Mouse (Mus musculus) liver, postnatal 0 days (tissue): ENCODE results near the gene Draxin. TPM values are rescaled to one million over a fixed set of nuclear protein-coding genes. Genes with fewer than 3 reads are reported as not detected.
A peak's percentile ranks its signal among the peaks of the same experiment; 100 is the strongest.

Experiments used
- ATAC-seq: fragments of 200-750 bp; cut with Nextera tagmentation; 2 replicates; pipeline ENCODE4 v1.8.0; 2017; ENCODE audit warnings: mild to moderate bottlenecking, moderate library complexity
- DNase-seq: peaks from one replicate; pipeline ENCODE4 v3.0.0-alpha.2; 2016
- H3K27ac ChIP-seq: fragments of 300-500 bp; sonication (generic); 2 replicates; pipeline ENCODE4 v1.5.1; 2014; ENCODE audit warnings: antibody characterized with exemption, moderate library complexity, mild to moderate bottlenecking, low read depth
- H3K27me3 ChIP-seq: fragments of 300-500 bp; sonication (generic); 2 replicates; pipeline ENCODE4 v1.6.1; 2014; ENCODE audit warnings: low read length, control low read depth, mixed read lengths; ENCODE audit not compliant: insufficient read depth
- H3K36me3 ChIP-seq: fragments of 300-500 bp; sonication (generic); replicated peaks from 2 replicates; pipeline ENCODE4 v1.6.1; 2014; ENCODE audit warnings: mild to moderate bottlenecking, control low read depth, low read length, moderate library complexity, mixed read lengths; ENCODE audit not compliant: insufficient read depth
- H3K4me1 ChIP-seq: fragments of 300-500 bp; sonication (generic); 2 replicates; pipeline ENCODE4 v1.6.1; 2014; ENCODE audit warnings: antibody characterized with exemption, mild to moderate bottlenecking, control low read depth; ENCODE audit not compliant: insufficient read depth
- H3K4me2 ChIP-seq: fragments of 300-500 bp; sonication (generic); 2 replicates; pipeline ENCODE4 v1.6.1; 2014; ENCODE audit warnings: low read depth, mild to moderate bottlenecking, low read length, moderate library complexity, mixed read lengths
- H3K4me3 ChIP-seq: fragments of 300-500 bp; sonication (generic); 2 replicates; pipeline ENCODE4 v1.5.1; 2014; ENCODE audit warnings: low read depth, low read length
- H3K9ac ChIP-seq: fragments of 300-500 bp; sonication (generic); replicated peaks from 2 replicates; pipeline ENCODE4 v1.6.1; 2014; ENCODE audit warnings: mild to moderate bottlenecking, moderate library complexity
- H3K9me3 ChIP-seq: fragments of 300-500 bp; sonication (generic); 2 replicates; pipeline ENCODE4 v1.6.1; 2016; ENCODE audit warnings: mild to moderate bottlenecking, control low read depth, low read length, mixed read lengths
- CTCF ChIP-seq: sonication (generic); IDR thresholded peaks from 2 replicates; pipeline ENCODE4 v1.5.1; 2016; ENCODE audit warnings: antibody characterized with exemption, low read depth
- EP300 ChIP-seq: IDR thresholded peaks from 2 replicates; pipeline ENCODE4 v1.6.1; 2016; ENCODE audit warnings: antibody characterized with exemption, low read depth, mild to moderate bottlenecking
- WGBS: fragments of 180-500 bp; shearing (Covaris S2); extraction: QIAGEN DNeasy Blood & Tissue Kit; methylation state at CpG from one replicate; pipeline ENCODE4 v1.1.7; 2014; ENCODE audit not compliant: insufficient replicate concordance; 5-methylcytosine and 5-hydroxymethylcytosine counted together
- polyA plus RNA-seq: library from polyadenylated mRNA; unstranded; fragments of >200 nt; fragmentation: Nextera tagmentation; extraction: Ambion mirVana; gene quantifications from 2 replicates; pipeline ENCODE4 v1.2.1, GENCODE M21; 2015

Gene Draxin
- polyA plus RNA-seq, 1 experiment from 2014 or later, result 0.04 TPM

DNA sequence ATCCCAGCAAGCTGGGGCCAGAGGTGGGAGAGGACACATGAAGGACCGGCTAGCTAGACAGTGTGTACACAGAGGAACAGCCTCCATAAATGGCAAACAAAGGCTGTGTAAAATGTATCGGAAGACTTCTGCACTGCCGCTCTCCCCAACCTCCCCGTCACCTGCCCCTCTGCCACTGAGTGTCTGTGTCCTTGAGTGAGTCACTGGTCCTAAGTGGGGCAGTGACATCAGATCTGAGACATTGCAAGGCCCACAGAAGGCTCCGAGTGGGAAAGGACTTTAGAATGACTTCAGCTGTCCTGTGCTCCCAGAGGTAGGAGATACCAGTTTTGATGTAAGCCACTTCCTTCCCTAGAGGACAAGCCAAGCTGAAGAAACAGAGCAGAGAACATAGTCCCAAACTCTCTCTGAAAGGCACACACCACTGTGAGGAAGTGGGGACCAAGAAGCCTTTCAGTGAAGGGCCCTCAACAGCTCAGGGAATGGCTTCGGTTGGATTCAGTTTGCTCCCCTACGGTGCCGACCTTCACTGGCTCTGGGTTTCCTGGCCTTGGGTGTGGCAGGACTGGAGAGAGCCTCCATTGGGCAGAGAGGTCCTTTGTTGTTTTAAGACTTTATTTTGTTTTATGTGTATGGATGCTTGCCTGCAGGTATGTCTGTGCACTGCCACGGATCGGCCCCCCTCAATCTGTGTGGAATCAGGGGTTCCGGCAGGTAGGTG, 37.8 kb downstream of the Draxin start:
- no peak for ATAC-seq
- Histone ChIP-seq H3K4me2 (no peak overlapping the region), H3K4me1 (no peaks in the 10 kb centered on the region; the same call in 1 of the 2 replicates), H3K27me3 (no peaks in the 10 kb centered on the region), H3K9ac (no peak overlapping the region), H3K9me3 (no peaks in the 10 kb centered on the region), H3K4me3 (no peak overlapping the region), H3K36me3 (no peaks in the 10 kb centered on the region), H3K27ac (no peak overlapping the region)
- WGBS, result 73% methylated on average over 11 of the region's 11 CpGs
- no peak for DNase-seq
- TF ChIP-seq CTCF, result no peak
- no peak for TF ChIP-seq EP300

- Histone ChIP-seq H3K27ac (no peak overlapping the region), H3K4me3 (no peak overlapping the region), H3K36me3 (no peaks in the 10 kb centered on the region), H3K4me2 (no peak overlapping the region), H3K9me3 (no peaks in the 10 kb centered on the region), H3K9ac (no peak overlapping the region), H3K27me3 (no peaks in the 10 kb centered on the region), H3K4me1 (peaks cover 10% of the 10 kb centered on the region)
- DNase-seq (no peak), ATAC-seq (no peak)
- WGBS, result 90% methylated on average over 1 of the region's 1 CpGs
- no peak for TF ChIP-seq CTCF
- no peak for TF ChIP-seq EP300
These were observed 39.3 kb downstream of the Draxin start for GRCm38 (mm10) chr4:148091181-148091580.

DNA sequence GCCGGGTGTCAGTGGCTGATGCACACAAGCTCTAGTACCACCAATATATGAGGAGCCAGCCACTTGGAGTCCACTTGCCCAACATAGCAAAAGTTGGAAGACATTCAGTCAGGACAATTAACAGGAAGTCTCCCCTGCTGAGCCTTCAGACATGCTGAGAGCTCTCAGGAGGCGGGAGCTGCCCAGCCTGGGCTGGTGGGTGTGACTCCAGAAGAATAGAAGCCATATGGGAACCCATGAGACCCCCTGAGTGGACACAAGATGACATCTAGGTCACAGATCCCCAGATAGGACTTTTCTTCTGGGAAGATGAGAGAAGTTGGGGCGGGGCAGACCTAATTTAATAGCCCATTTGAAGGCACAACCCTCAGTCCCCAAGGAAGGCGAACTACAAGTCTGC, 41.3 kb downstream of the Draxin start:
- no peaks in the 10 kb centered on the region for H3K9me3 ChIP-seq
- TF ChIP-seq CTCF (no peak), EP300 (no peak)
- H3K36me3 ChIP-seq, result no peaks in the 10 kb centered on the region
- H3K4me2 ChIP-seq, result no peak overlapping the region
- no peaks in the 10 kb centered on the region for H3K27me3 ChIP-seq
- 86% methylated on average over 4 of the region's 4 CpGs for WGBS
- H3K9ac ChIP-seq, result no peak overlapping the region
- DNase-seq, result no peak
- peaks cover 28% of the 10 kb centered on the region for H3K4me1 ChIP-seq
- H3K27ac ChIP-seq, result no peak overlapping the region
- ATAC-seq, result no peak
- no peak overlapping the region for H3K4me3 ChIP-seq

DNA sequence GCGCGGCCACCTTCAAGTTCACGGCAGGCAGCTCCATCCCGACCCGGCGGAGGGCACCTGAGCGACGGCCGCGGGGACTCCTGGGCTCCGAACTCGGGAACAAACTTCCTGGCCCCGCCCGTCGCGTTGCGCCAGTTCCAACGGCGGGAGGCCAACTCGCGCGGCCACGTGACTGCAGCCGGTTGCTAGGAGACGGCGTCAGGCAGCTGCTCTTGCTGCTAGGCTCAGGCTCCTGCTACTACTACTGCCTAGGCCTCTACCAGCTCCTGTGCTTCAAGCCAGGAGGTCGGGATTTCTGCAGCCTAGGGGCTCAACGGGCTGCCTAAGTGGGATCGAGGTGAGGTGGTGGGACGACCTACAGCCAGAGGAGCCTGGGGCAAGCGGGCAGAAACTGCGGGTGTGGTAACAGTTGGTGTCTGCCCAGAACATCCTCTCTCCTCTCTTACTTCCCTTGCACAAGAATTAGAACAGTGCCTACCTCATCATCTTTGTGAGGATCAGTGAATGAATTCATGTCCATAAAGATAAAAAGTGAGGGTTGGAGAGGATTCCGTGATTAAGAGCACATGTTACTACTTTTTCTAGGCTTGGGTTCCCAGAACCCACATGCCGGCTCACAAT, 42.5 kb downstream of the Draxin start, which contains the start of gene Agtrap:
TSS of gene Agtrap (minus strand) at position 125 of the 621 bp plus-strand sequence.
- TF ChIP-seq EP300 (no peak), CTCF (no peak)
- Histone ChIP-seq H3K4me2 (peak within 1 kb of the TSS; percentile 77), H3K4me1 (peaks cover 39% of the 10 kb centered on the region), H3K36me3 (no peaks in the 10 kb centered on the region), H3K9me3 (no peaks in the 10 kb centered on the region), H3K27me3 (no peaks in the 10 kb centered on the region), H3K9ac (peak within 1 kb of the TSS; percentile 75), H3K27ac (peak within 1 kb of the TSS; percentile 81), H3K4me3 (peak within 1 kb of the TSS; percentile 73)
- ATAC-seq (peak; percentile 86), DNase-seq (peak; percentile 93)
- 8% methylated on average over 31 of the region's 34 CpGs for WGBS

DNA sequence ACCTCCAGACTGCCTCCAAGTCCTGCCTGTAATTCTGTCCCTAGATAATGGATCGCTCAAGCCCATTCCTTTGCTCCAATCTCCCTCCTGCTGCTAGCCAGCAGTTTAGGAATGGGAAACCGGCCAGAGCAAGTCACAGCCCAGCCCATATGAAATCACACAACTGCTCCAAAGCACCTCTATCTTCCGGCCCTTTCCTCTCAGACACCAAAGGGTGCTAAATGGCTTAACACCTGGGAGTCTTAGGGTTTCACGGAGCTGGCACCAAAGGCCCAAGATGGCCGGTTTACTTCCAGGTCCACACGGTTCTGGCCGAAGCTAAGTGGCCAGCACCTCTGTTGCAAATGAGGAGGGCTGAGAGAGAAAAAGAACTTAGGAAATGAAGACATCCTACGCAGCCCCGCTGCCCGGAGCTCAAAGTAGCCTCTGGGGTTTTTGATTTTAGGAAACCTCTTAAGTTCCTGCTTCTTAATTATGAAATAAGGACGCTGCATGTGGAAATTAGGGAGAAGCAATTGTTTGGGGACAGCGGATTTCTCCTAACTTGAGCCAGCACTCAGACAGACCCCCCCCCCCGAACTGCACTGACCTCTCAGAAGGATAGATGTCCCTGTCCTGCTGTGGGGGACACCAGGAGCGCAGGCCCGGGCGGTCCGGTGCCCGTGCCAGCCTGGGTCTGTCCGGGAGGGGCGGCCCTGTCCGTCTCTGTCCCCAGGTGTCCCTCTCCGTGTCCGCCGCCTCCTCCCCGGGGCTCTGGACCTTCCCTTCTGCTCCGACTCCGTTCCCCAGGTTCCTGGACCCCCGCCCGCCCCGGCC, 43.2 kb downstream of the Draxin start:
- peak overlapping the region; percentile 73 for H3K4me3 ChIP-seq
- DNase-seq, result no peak
- no peaks in the 10 kb centered on the region for H3K36me3 ChIP-seq
- H3K9ac ChIP-seq, result peak overlapping the region; percentile 75
- H3K27ac ChIP-seq, result peak overlapping the region; percentile 81
- H3K9me3 ChIP-seq, result no peaks in the 10 kb centered on the region
- 5% methylated on average over 23 of the region's 30 CpGs for WGBS
- ATAC-seq, result peak; percentile 54
- peaks cover 46% of the 10 kb centered on the region for H3K4me1 ChIP-seq
- H3K4me2 ChIP-seq, result peak overlapping the region; percentile 77
- H3K27me3 ChIP-seq, result no peaks in the 10 kb centered on the region
- TF ChIP-seq CTCF (no peak), EP300 (no peak)

DNA sequence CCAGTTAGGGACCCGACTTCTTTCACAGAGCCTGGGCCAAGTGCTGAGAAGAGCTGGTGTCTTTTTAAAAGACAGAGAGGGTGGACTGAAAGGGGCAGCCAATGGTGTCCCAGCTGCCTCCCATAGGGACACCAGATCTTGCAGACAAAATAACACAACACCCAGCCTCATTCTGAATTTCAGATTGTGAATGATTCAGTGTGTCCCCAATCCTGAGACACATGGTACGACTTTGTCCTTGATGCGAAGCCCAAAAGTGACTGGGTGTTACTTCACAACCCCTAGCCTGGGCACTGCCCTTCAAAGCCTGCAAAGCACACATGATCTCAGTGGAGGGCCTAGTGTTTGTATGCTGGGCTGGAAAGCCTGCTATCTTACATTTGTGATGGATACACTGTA, 44.6 kb downstream of the Draxin start:
- no peaks in the 10 kb centered on the region for H3K27me3 ChIP-seq
- H3K36me3 ChIP-seq, result peaks cover 9% of the 10 kb centered on the region
- 62% methylated on average over 3 of the region's 3 CpGs for WGBS
- no peak overlapping the region for H3K27ac ChIP-seq
- peak overlapping the region; percentile 77 for H3K4me2 ChIP-seq
- no peak for ATAC-seq
- TF ChIP-seq EP300 (no peak), CTCF (no peak)
- no peaks in the 10 kb centered on the region for H3K9me3 ChIP-seq
- no peak overlapping the region for H3K9ac ChIP-seq
- peaks cover 48% of the 10 kb centered on the region for H3K4me1 ChIP-seq
- DNase-seq, result no peak
- H3K4me3 ChIP-seq, result no peak overlapping the region
